Mouse (Mus musculus) lung, embryonic 15.5 days (tissue): ENCODE results near the gene Gclm. TPM values are rescaled to one million over a fixed set of nuclear protein-coding genes. Genes with fewer than 3 reads are reported as not detected.
"Not testable (repeated sequence)": the region's sequence is repeated elsewhere in the genome, so short reads cannot be mapped to it uniquely, and the experiment has no call there.

Experiments used
- ATAC-seq: fragments of 200-750 bp; cut with Nextera tagmentation; 2 replicates; pipeline ENCODE4 v1.8.0; 2017; ENCODE audit warnings: moderate number of reproducible peaks, borderline replicate concordance; ENCODE audit not compliant: low FRiP score, low TSS enrichment; ENCODE audit errors: extremely low read depth
- H3K27ac ChIP-seq: fragments of 300-500 bp; sonication (generic); 2 replicates; pipeline ENCODE4 v1.5.1; 2015; ENCODE audit warnings: moderate library complexity, mild to moderate bottlenecking, inconsistent platforms
- H3K27me3 ChIP-seq: fragments of 300-500 bp; sonication (generic); 2 replicates; pipeline ENCODE4 v1.6.1; 2015; ENCODE audit warnings: inconsistent platforms
- H3K36me3 ChIP-seq: fragments of 300-500 bp; sonication (generic); 2 replicates; pipeline ENCODE4 v1.6.1; 2015; ENCODE audit warnings: inconsistent platforms
- H3K4me1 ChIP-seq: fragments of 300-500 bp; sonication (generic); 2 replicates; pipeline ENCODE4 v1.6.1; 2015; ENCODE audit warnings: inconsistent platforms
- H3K4me2 ChIP-seq: fragments of 300-500 bp; sonication (generic); 2 replicates; pipeline ENCODE4 v1.6.1; 2015; ENCODE audit warnings: inconsistent platforms, mild to moderate bottlenecking, moderate library complexity
- H3K4me3 ChIP-seq: fragments of 300-500 bp; sonication (generic); 2 replicates; pipeline ENCODE4 v1.5.1; 2015; ENCODE audit warnings: mild to moderate bottlenecking, inconsistent platforms
- H3K9ac ChIP-seq: fragments of 300-500 bp; sonication (generic); 2 replicates; pipeline ENCODE4 v1.6.1; 2015; ENCODE audit warnings: inconsistent platforms
- H3K9me3 ChIP-seq: fragments of 300-500 bp; sonication (generic); 2 replicates; pipeline ENCODE4 v1.6.1; 2016; ENCODE audit warnings: inconsistent platforms
- WGBS: fragments of 180-500 bp; shearing (Covaris S2); methylation state at CpG from one replicate; pipeline ENCODE4 v1.1.7; 2015; 5-methylcytosine and 5-hydroxymethylcytosine counted together
- polyA plus RNA-seq: library from polyadenylated mRNA; unstranded; fragments of >200 nt; fragmentation: Nextera tagmentation; extraction: Ambion mirVana; gene quantifications from 2 replicates; pipeline ENCODE4 v1.2.1, GENCODE M21; 2015

Gclm gene
- polyA plus RNA-seq, 1 experiment from 2014 or later, result 90.6 TPM

- H3K9ac ChIP-seq, result no peak overlapping the region
- no peaks in the 10 kb centered on the region for H3K36me3 ChIP-seq
- no peak overlapping the region for H3K4me3 ChIP-seq
- H3K4me1 ChIP-seq, result 0 out of 2 replicates have a peak, but pooled peaks cover 7% of the 10 kb centered on the region
- WGBS, result 84% methylated on average over 6 of the region's 6 CpGs
- H3K27me3 ChIP-seq, result no peaks in the 10 kb centered on the region
- ATAC-seq, result no peak
- H3K4me2 ChIP-seq, result no peak overlapping the region
- no peak overlapping the region for H3K27ac ChIP-seq
- H3K9me3 ChIP-seq, result no peaks in the 10 kb centered on the region
Measured at GRCm38 (mm10) chr3:122207766-122208165, 37.6 kb upstream of the Gclm start.

GRCm38 (mm10) chr3:122208296-122209225, 36.8 kb upstream of the Gclm start:
- no peaks in the 10 kb centered on the region for H3K36me3 ChIP-seq
- ATAC-seq, result no peak
- H3K4me2 ChIP-seq, result no peak overlapping the region
- 67% methylated on average over 15 of the region's 15 CpGs for WGBS
- H3K4me3 ChIP-seq, result no peak overlapping the region
- no peak overlapping the region for H3K9ac ChIP-seq
- H3K27ac ChIP-seq, result no peak overlapping the region
- H3K4me1 ChIP-seq, result 0 out of 2 replicates have a peak, but pooled peaks cover 7% of the 10 kb centered on the region
- no peaks in the 10 kb centered on the region for H3K27me3 ChIP-seq
- H3K9me3 ChIP-seq, result no peaks in the 10 kb centered on the region

- Histone ChIP-seq H3K4me2 (no peak overlapping the region), H3K27ac (no peak overlapping the region), H3K27me3 (no peaks in the 10 kb centered on the region), H3K9ac (no peak overlapping the region), H3K4me1 (0 out of 2 replicates have a peak, but pooled peaks cover 7% of the 10 kb centered on the region), H3K4me3 (no peak overlapping the region), H3K36me3 (no peaks in the 10 kb centered on the region), H3K9me3 (no peaks in the 10 kb centered on the region)
- ATAC-seq, result no peak
- 84% methylated on average over 11 of the region's 11 CpGs for WGBS
Measured at GRCm38 (mm10) chr3:122209511-122209910, 35.8 kb upstream of the Gclm start.

- peak overlapping the region; percentile 5; the same call in 1 of the 2 replicates for H3K27ac ChIP-seq
- no peak overlapping the region for H3K4me2 ChIP-seq
- no peaks in the 10 kb centered on the region for H3K27me3 ChIP-seq
- H3K4me3 ChIP-seq, result no peak overlapping the region
- H3K36me3 ChIP-seq, result no peaks in the 10 kb centered on the region
- H3K9me3 ChIP-seq, result no peaks in the 10 kb centered on the region
- H3K9ac ChIP-seq, result no peak overlapping the region
- ATAC-seq, result 0 out of 2 replicates have a peak, but pooled peaks have one; percentile 35
- 0 out of 2 replicates have a peak, but pooled peaks cover 7% of the 10 kb centered on the region for H3K4me1 ChIP-seq
- 46% methylated on average over 5 of the region's 5 CpGs for WGBS
Measured at GRCm38 (mm10) chr3:122210434-122210833, 34.9 kb upstream of the Gclm start.

GRCm38 (mm10) chr3:122210846-122211245, 34.5 kb upstream of the Gclm start:
- H3K36me3 ChIP-seq, result no peaks in the 10 kb centered on the region
- 51% methylated on average over 7 of the region's 7 CpGs for WGBS
- peak; percentile 57; the same call in 1 of the 2 replicates for ATAC-seq

GRCm38 (mm10) chr3:122211446-122212125, 33.8 kb upstream of the Gclm start:
- ATAC-seq, result no peak
- no peak overlapping the region; the same call in 1 of the 2 replicates for H3K27ac ChIP-seq

More at GRCm38 (mm10) chr3:122210846-122211245, 34.5 kb upstream of the Gclm start:
- no peak overlapping the region for H3K9ac ChIP-seq
- 0 out of 2 replicates have a peak, but pooled peaks cover 7% of the 10 kb centered on the region for H3K4me1 ChIP-seq
- H3K4me2 ChIP-seq, result no peak overlapping the region
- no peaks in the 10 kb centered on the region for H3K9me3 ChIP-seq
- no peaks in the 10 kb centered on the region for H3K27me3 ChIP-seq
- no peak overlapping the region for H3K4me3 ChIP-seq
- 0 out of 2 replicates have a peak overlapping the region, but pooled peaks have one; percentile 5 for H3K27ac ChIP-seq

GRCm38 (mm10) chr3:122221240-122222036, 23.9 kb upstream of the Gclm start:
- H3K9me3 ChIP-seq, result no peaks in the 10 kb centered on the region

More at GRCm38 (mm10) chr3:122211446-122212125, 33.8 kb upstream of the Gclm start:
- Histone ChIP-seq H3K4me1 (0 out of 2 replicates have a peak, but pooled peaks cover 7% of the 10 kb centered on the region), H3K4me3 (no peak overlapping the region), H3K4me2 (no peak overlapping the region), H3K9me3 (no peaks in the 10 kb centered on the region), H3K27me3 (no peaks in the 10 kb centered on the region), H3K9ac (no peak overlapping the region), H3K36me3 (no peaks in the 10 kb centered on the region)
- WGBS, result 58% methylated on average over 13 of the region's 13 CpGs

GRCm38 (mm10) chr3:122226972-122227371, 18.4 kb upstream of the Gclm start:
- not testable (repeated sequence) for H3K4me3 ChIP-seq
- 58% methylated on average over 6 of the region's 6 CpGs for WGBS

More at GRCm38 (mm10) chr3:122221240-122222036, 23.9 kb upstream of the Gclm start:
- no peak overlapping the region for H3K4me3 ChIP-seq
- no peaks in the 10 kb centered on the region for H3K36me3 ChIP-seq
- H3K27me3 ChIP-seq, result no peaks in the 10 kb centered on the region
- no peaks in the 10 kb centered on the region for H3K4me1 ChIP-seq
- H3K4me2 ChIP-seq, result no peak overlapping the region
- WGBS, result 71% methylated on average over 3 of the region's 3 CpGs
- no peak overlapping the region for H3K9ac ChIP-seq
- no peak overlapping the region for H3K27ac ChIP-seq
- ATAC-seq, result no peak

GRCm38 (mm10) chr3:122235772-122236171, 9.6 kb upstream of the Gclm start:
- H3K9me3 ChIP-seq, result no peaks in the 10 kb centered on the region
- H3K9ac ChIP-seq, result no peak overlapping the region
- ATAC-seq, result no peak
- no peaks in the 10 kb centered on the region for H3K4me1 ChIP-seq
- 39% methylated on average over 1 of the region's 1 CpGs for WGBS
- H3K36me3 ChIP-seq, result no peaks in the 10 kb centered on the region
- H3K27ac ChIP-seq, result no peak overlapping the region
- H3K4me3 ChIP-seq, result no peak overlapping the region
- H3K27me3 ChIP-seq, result no peaks in the 10 kb centered on the region
- H3K4me2 ChIP-seq, result no peak overlapping the region

More at GRCm38 (mm10) chr3:122226972-122227371, 18.4 kb upstream of the Gclm start:
- not testable (repeated sequence) for H3K27ac ChIP-seq, H3K9me3 ChIP-seq, H3K4me1 ChIP-seq, H3K36me3 ChIP-seq, H3K4me2 ChIP-seq, H3K27me3 ChIP-seq, H3K9ac ChIP-seq, ATAC-seq

GRCm38 (mm10) chr3:122242876-122243275, 2.5 kb upstream of the Gclm start:
- Histone ChIP-seq H3K9ac (no peak overlapping the region), H3K27ac (no peak overlapping the region), H3K4me2 (no peak overlapping the region; the same call in 1 of the 2 replicates), H3K27me3 (no peaks in the 10 kb centered on the region), H3K4me3 (no peak overlapping the region), H3K4me1 (peaks cover 19% of the 10 kb centered on the region), H3K36me3 (no peaks in the 10 kb centered on the region), H3K9me3 (no peaks in the 10 kb centered on the region)
- WGBS, result 42% methylated on average over 6 of the region's 6 CpGs
- ATAC-seq, result no peak
